Mouse (Mus musculus) erythroblast, embryonic 14.5 days (primary cell): ENCODE results near the gene Car3.

ENCODE experiments used
- GATA1 ChIP-seq: IDR thresholded peaks from 2 replicates; pipeline ENCODE4 v1.6.1; 2012; ENCODE audit warnings: low read length, inconsistent platforms, mixed read lengths
- TAL1 ChIP-seq: IDR thresholded peaks from 3 replicates; pipeline ENCODE4 v1.6.1; 2012; ENCODE audit warnings: low read length, inconsistent platforms, mixed read lengths

DNA sequence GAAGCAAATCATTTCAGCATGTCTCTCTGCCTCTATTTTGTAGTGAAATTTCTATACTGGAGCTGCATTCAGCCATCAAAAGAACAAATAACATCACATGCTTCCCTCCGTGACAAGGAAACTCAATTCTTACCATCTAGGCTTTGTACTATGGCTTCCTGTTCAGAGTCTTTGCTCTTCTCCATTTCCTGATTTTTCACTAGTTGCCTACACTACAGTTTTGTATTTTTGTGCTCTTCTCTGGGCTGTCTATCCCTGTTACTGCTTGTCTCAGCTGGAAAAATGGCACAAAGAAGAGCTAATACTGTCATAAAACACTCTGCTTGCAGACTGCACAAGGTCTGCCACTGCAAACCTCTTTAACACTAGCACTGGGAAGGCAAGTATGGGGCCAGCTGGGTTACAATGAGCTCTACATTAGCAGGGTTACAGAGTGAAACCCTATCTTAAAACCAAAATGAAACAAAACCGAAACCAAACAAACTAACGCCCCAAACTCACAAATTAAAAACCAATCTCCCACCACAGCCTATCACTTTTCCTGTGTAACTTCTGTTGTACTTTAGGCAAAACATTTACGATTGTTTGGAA lies 48.8 kb downstream of the Car3 start:
- TF ChIP-seq GATA1 (no peak), TAL1 (no peak)
